Mouse (Mus musculus): ENCODE data around the gene Large1. TPM values are rescaled to one million over a fixed set of nuclear protein-coding genes. Genes with fewer than 3 reads are reported as not detected.
A peak's percentile ranks its signal among the peaks of the same experiment; 100 is the strongest.
"Not testable (repeated sequence)": the region's sequence is repeated elsewhere in the genome, so short reads cannot be mapped to it uniquely, and the experiment has no call there.

Large1 gene
- 8.2 and 8.7 TPM in 2 replicates for polyA plus RNA-seq (2016; fragmentation: Nextera tagmentation; extraction: Ambion mirVana)

DNA sequence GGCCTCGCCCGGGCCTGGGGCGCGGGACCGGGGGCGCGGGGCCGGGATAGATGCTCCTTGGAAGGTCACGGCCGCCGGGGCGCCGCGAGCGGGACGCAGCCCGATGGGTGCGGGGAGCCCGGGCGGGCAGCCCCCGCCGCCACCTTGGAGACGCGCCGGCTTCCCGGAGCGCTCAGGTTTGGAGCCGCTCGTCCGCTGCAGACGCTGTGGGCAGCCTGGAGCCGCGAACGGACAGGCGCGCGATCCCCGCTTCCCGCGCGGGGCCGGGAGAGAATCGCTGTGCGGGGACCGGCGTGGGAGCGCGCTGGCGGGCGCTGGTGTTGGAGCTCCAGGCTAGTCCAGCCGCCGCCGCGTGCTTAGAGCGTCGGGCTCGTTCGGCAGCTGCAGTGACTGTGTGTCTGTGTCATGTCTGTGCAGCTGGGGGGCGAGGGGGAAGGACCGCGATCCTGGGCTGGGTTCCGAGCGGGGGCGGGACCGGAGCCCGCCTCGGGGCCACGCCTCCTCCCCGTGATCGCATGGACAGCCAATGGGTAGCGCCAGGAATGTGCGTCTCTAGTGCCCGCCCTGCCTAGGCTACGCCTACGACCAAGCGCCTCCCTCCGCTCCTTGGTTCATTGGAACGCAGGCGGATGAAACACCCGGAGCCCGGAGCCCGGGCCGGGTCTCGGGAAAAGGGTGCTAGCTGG lies at the start of gene Large1:
Gene Large1 (minus strand): TSS at position 433 of the 686 bp plus-strand sequence.
- Histone ChIP-seq H3K9ac (peak within 1 kb of the TSS; percentile 95), H3K4me3 (peak within 1 kb of the TSS; percentile 94), H3K4me1 (replicated peaks) (peaks cover 18% of the 10 kb centered on the region), H3K9me3 (replicated peaks) (no peaks in the 10 kb centered on the region), H3K27me3 (replicated peaks) (no peaks in the 10 kb centered on the region), H3K36me3 (no peaks in the 10 kb centered on the region), H3K4me2 (peak within 1 kb of the TSS; percentile 82), H3K27ac (ENCODE audit: poor library complexity, severe bottlenecking) (peak within 1 kb of the TSS; percentile 88)
- WGBS = under 1% methylated on average over 71 of the region's 84 CpGs
- peak; percentile 99 for ATAC-seq (ENCODE audit: insufficient number of reproducible peaks, low FRiP score)

DNA sequence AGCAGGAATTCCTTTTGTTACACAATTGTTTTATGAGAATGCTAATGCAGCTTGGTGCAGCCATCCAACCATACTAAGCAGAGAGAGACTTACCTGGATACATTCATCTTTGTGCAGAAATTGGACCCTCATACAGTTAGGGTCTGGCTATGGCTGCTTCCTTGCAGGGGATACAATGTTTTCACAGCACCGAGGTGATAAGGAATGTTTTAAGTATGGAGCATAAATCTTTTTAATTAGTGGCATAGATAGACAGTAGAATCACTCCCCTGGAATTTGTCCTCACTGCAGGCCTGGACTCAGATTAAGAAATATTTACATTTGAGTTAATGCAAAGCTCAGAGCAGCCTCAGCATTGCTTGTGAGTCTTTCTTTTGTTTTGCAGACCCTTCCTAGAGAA lies 47.0 kb upstream of the Large1 start:
- no peaks in the 10 kb centered on the region for H3K27me3 ChIP-seq (replicated peaks)
- no peaks in the 10 kb centered on the region for H3K4me1 ChIP-seq (replicated peaks)
- no peak overlapping the region for H3K9ac ChIP-seq
- ATAC-seq (ENCODE audit: insufficient number of reproducible peaks, low FRiP score) = no peak
- H3K27ac ChIP-seq (ENCODE audit: poor library complexity, severe bottlenecking) = no peak overlapping the region
- no peaks in the 10 kb centered on the region for H3K36me3 ChIP-seq
- no peak overlapping the region for H3K4me2 ChIP-seq
- H3K9me3 ChIP-seq (replicated peaks) = no peaks in the 10 kb centered on the region
- no peak overlapping the region for H3K4me3 ChIP-seq
- WGBS = 41% methylated on average over 1 of the region's 1 CpGs

DNA sequence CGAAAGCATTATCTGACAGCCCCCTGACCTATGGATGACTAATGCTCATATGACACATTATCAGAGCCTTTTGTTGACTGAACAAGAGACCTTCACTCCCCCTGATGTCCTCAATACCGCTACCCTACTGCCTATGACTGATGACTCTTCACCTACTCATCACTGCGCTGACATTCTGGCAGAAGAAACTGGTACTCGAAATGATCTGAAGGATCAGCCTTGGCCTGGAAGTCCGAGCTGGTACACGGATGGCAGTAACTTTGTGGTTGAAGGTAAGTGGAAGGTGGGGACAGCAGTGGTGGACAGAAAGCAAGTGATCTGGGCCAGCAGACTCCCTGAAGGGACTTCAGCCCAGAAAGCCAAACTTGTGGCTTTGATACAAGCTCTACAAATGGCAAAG lies 19.7 kb upstream of the Large1 start:
- H3K27ac ChIP-seq (ENCODE audit: poor library complexity, severe bottlenecking); H3K27me3 ChIP-seq (replicated peaks); ATAC-seq (ENCODE audit: insufficient number of reproducible peaks, low FRiP score); H3K9ac ChIP-seq; H3K36me3 ChIP-seq; H3K4me1 ChIP-seq (replicated peaks); H3K9me3 ChIP-seq (replicated peaks); H3K4me2 ChIP-seq; H3K4me3 ChIP-seq: not testable (repeated sequence)
- WGBS = 76% methylated on average over 6 of the region's 6 CpGs

DNA sequence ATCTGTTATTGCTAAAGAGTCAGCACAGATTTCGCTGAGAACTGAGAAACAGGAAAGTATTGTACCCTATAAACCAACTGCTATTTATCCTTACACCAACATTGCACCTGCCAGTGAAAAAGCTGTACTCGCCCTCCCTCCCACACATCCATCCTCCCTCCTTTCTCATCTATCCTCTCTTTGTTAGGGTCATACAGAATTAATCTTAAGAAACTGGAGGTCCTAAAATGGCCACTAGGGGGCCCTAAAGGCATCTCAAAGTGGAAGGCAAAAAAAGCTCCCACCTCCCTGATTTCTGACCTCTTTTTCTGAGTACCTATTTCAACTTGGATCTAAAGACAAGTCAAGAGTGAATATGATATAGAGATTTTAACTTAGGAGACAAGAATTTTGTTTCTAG lies 2.6 kb upstream of the Large1 start:
- no peak overlapping the region for H3K9ac ChIP-seq
- 26% methylated on average over 2 of the region's 2 CpGs for WGBS
- ATAC-seq (ENCODE audit: insufficient number of reproducible peaks, low FRiP score) = no peak

DNA sequence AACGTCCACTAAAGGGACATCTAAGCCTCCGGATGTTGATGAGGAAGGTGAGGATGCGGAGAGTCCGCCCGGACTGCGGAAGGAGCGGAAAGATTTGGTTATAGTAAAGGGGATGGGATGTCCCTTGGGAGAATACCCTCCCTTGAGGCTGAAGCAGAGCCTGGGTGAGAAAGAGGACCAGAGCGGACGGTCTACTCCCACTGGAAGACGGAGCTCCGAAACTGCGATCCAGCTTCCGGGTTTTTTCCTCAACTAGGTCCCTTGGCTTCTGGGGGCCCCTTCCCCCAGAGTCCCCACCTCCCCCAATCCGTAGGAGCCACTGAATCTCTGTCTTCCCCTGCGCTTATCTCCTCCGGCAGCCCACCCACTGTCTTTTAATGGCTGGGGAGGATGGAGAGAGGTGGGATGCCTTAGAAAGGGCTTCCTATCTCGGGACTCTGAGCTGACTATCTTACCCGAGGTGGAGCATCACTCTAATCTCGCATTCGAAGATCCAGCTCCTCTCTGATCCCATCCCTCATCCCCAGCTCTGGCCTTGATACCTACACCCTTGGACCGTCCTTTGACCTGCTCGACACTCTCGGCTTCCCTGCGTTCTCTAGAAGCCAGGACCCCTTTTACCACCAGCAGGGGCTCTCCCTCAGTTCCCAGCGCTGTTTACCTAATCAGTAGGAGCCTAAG lies 1.0 kb upstream of the Large1 start:
- H3K27me3 ChIP-seq (replicated peaks) = no peaks in the 10 kb centered on the region
- H3K4me1 ChIP-seq (replicated peaks) = peaks cover 18% of the 10 kb centered on the region
- H3K9me3 ChIP-seq (replicated peaks) = no peaks in the 10 kb centered on the region
- no peak; the same call in 1 of the 2 replicates for ATAC-seq (ENCODE audit: insufficient number of reproducible peaks, low FRiP score)
- H3K27ac ChIP-seq (ENCODE audit: poor library complexity, severe bottlenecking) = peak overlapping the region; percentile 36; the same call in 1 of the 2 replicates
- no peaks in the 10 kb centered on the region for H3K36me3 ChIP-seq
- peak overlapping the region; percentile 63 for H3K9ac ChIP-seq
- peak overlapping the region; percentile 94 for H3K4me3 ChIP-seq
- H3K4me2 ChIP-seq = peak overlapping the region; percentile 82
- 0% methylated on average over 25 of the region's 25 CpGs for whole genome bisulfite sequencing

More for the DNA sequence above, 2.6 kb upstream of the Large1 start:
- Histone ChIP-seq H3K36me3 (no peaks in the 10 kb centered on the region), H3K4me3 (no peak overlapping the region), H3K4me1 (replicated peaks) (peaks cover 10% of the 10 kb centered on the region), H3K27me3 (replicated peaks) (no peaks in the 10 kb centered on the region), H3K4me2 (no peak overlapping the region), H3K9me3 (replicated peaks) (no peaks in the 10 kb centered on the region), H3K27ac (ENCODE audit: poor library complexity, severe bottlenecking) (no peak overlapping the region)

DNA sequence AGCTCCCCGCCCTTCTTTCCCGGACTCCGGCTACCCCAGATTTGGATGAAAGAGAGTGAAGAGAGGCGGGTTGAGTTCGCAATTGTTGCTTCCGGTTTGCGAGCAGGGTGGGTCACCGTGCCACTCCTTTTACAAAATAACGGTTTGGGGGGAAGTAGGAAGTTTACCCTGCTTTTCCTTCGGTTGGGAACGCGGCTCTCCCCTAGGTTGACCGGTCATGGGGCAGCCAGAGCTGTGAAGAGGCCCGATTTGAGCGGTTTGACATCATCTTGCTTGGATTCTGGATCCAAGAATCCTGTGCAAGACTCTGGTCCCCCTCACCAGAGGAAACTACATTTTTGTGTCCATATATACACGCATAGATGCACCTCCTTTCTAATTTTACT lies 447 bp upstream of the Large1 start:
- H3K27ac ChIP-seq (ENCODE audit: poor library complexity, severe bottlenecking) = peak overlapping the region; percentile 36; the same call in 1 of the 2 replicates
- no peaks in the 10 kb centered on the region for H3K27me3 ChIP-seq (replicated peaks)
- ATAC-seq (ENCODE audit: insufficient number of reproducible peaks, low FRiP score) = peak; percentile 54
- WGBS = under 1% methylated on average over 16 of the region's 16 CpGs
- no peaks in the 10 kb centered on the region for H3K9me3 ChIP-seq (replicated peaks)
- H3K4me2 ChIP-seq = peak overlapping the region; percentile 82
- no peaks in the 10 kb centered on the region for H3K36me3 ChIP-seq
- peak overlapping the region; percentile 94 for H3K4me3 ChIP-seq
- H3K9ac ChIP-seq = peak overlapping the region; percentile 63
- H3K4me1 ChIP-seq (replicated peaks) = peaks cover 18% of the 10 kb centered on the region

DNA sequence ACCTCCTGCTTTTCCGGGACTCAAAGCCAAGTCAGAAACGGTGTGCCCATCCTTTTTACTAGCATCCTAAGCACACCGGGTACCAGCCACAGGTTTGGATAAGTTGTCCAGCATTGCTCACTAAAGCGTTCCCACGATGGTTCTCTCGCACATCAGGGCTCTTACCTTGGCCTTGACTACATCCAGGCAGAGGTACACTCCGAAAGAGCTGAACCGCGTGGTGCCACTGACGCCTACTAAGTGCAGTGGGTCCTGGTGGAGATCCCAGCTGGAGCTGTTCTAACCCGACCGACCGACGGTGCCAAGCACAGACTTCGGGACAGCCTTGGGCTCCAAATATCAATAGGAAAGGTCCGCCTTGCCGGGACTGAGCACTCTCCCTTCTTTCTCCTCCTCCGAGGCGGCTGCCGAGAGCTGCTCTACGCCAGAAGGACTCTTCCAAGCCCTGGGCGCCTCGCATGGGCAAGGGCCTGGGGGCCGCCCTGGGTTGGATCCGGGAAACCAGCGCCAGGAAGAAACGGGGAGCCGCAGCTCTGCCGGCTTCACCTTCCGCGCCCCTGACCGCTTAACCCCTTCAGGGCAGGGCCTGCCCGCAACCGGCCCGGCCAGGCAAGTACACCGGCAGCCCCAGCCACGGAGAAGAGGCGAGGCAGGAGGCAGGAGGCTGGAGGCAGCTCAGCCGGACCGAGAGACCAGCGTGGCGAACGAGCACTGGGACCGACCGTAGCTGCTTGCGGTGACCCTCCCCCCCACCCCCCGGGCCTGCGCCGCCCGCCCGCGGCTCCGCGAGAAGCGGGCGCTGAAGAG lies 836 bp downstream of the Large1 start:
- H3K4me2 ChIP-seq = peak overlapping the region; percentile 82
- H3K4me1 ChIP-seq (replicated peaks) = peaks cover 18% of the 10 kb centered on the region
- peak overlapping the region; percentile 94 for H3K4me3 ChIP-seq
- peak overlapping the region; percentile 88 for H3K27ac ChIP-seq (ENCODE audit: poor library complexity, severe bottlenecking)
- ATAC-seq (ENCODE audit: insufficient number of reproducible peaks, low FRiP score) = peak; percentile 46
- H3K9me3 ChIP-seq (replicated peaks) = no peaks in the 10 kb centered on the region
- no peaks in the 10 kb centered on the region for H3K27me3 ChIP-seq (replicated peaks)
- peak overlapping the region; percentile 95 for H3K9ac ChIP-seq
- under 1% methylated on average over 53 of the region's 56 CpGs for WGBS
- no peaks in the 10 kb centered on the region for H3K36me3 ChIP-seq

DNA sequence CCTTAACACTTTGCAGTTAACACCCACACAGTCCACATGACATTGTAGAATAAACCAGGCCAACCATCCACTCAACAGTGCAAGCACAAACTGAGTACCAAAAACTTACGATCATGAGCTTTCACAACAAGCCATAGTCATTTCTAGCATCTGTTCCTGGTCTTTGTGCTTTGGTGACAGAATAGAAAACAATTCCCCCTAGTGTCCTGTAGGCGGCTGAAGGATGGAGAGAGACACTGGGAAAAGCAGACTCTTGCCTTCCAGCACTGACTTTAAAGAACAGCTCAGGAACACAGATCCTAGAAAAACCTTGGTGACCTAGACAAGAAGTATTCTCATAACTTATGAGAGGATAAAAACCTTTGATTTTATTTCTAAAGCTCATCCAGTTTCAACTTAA lies 3.0 kb downstream of the Large1 start:
- H3K4me1 ChIP-seq (replicated peaks) = peaks cover 19% of the 10 kb centered on the region
- H3K9me3 ChIP-seq (replicated peaks) = no peaks in the 10 kb centered on the region
- no peaks in the 10 kb centered on the region for H3K27me3 ChIP-seq (replicated peaks)
- no peak overlapping the region for H3K27ac ChIP-seq (ENCODE audit: poor library complexity, severe bottlenecking)
- H3K36me3 ChIP-seq = no peaks in the 10 kb centered on the region
- no peak overlapping the region for H3K9ac ChIP-seq
- no peak overlapping the region for H3K4me3 ChIP-seq
- 28% methylated on average over 2 of the region's 2 CpGs for WGBS
- no peak for ATAC-seq (ENCODE audit: insufficient number of reproducible peaks, low FRiP score)
- no peak overlapping the region for H3K4me2 ChIP-seq

DNA sequence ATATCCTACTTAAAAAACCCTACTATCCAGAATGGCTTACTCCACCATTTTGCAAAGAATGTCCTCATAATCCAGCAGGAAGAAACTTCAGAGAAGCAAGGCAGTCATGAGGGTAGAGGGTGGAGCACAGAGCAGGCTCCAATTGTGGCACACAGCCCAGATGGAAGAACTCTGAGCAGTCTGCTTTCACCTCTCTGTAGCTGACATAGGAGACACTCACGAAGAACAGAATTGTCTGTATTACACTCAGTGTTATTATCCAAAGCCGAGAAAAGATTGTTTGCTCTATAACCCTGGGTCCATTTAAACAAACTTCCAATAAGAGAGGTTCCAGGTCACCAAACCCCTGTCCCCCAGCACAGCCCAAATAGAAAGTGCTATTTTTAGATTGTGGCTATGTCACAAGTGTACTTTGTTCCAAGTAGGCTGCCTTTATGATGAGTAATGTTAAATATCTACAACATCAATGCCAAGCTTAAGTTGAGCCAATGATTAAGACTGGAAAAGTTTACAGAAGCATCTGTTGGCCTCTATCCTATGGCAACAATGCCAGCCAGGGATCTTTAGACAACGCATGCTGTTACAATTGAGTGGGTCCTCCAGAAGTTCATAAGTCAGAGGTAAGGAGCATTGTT lies 10.5 kb downstream of the Large1 start:
- H3K27ac ChIP-seq (ENCODE audit: poor library complexity, severe bottlenecking) = peak overlapping the region; percentile 68
- H3K9ac ChIP-seq = no peak overlapping the region
- no peak overlapping the region; the same call in 1 of the 2 replicates for H3K4me2 ChIP-seq
- no peaks in the 10 kb centered on the region for H3K27me3 ChIP-seq (replicated peaks)
- H3K4me3 ChIP-seq = no peak overlapping the region
- no peak for ATAC-seq (ENCODE audit: insufficient number of reproducible peaks, low FRiP score)
- 65% methylated on average over 3 of the region's 3 CpGs for WGBS
- 0 out of 2 replicates have a peak, but pooled peaks cover 5% of the 10 kb centered on the region for H3K9me3 ChIP-seq (replicated peaks)
- H3K4me1 ChIP-seq (replicated peaks) = peaks cover 23% of the 10 kb centered on the region
- H3K36me3 ChIP-seq = peaks cover 4% of the 10 kb centered on the region; the same call in 1 of the 2 replicates

DNA sequence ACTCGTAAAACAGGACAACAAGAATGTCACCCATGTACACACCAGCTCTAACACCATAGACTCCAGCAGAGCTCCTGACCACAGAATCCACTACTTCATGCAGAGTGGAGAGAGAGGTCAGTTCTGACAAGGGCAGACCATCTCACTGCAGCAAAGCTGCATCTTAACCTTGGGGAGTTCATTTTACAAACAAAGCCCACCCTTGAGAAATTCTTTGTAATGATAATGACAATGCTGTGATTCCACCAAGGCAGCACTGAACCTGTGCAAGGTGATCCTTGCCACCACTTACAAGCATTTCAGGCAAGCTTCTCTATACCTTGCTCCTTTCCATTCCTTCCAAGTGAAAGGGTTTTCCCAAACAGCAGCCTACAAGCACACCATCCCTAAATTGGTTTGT lies 16.5 kb downstream of the Large1 start:
- H3K36me3 ChIP-seq = peaks cover 11% of the 10 kb centered on the region; the same call in 1 of the 2 replicates
- no peaks in the 10 kb centered on the region for H3K27me3 ChIP-seq (replicated peaks)
- H3K4me3 ChIP-seq = no peak overlapping the region
- no peak overlapping the region for H3K4me2 ChIP-seq
- H3K9ac ChIP-seq = no peak overlapping the region
- no peak for ATAC-seq (ENCODE audit: insufficient number of reproducible peaks, low FRiP score)
- H3K4me1 ChIP-seq (replicated peaks) = 0 out of 2 replicates have a peak, but pooled peaks cover under 1% of the 10 kb centered on the region
- H3K27ac ChIP-seq (ENCODE audit: poor library complexity, severe bottlenecking) = no peak overlapping the region
- H3K9me3 ChIP-seq (replicated peaks) = no peaks in the 10 kb centered on the region
- WGBS = 48% methylated on average over 1 of the region's 1 CpGs

Data from heart, embryonic 12.5 days (tissue).